In the genomic region with DNA sequence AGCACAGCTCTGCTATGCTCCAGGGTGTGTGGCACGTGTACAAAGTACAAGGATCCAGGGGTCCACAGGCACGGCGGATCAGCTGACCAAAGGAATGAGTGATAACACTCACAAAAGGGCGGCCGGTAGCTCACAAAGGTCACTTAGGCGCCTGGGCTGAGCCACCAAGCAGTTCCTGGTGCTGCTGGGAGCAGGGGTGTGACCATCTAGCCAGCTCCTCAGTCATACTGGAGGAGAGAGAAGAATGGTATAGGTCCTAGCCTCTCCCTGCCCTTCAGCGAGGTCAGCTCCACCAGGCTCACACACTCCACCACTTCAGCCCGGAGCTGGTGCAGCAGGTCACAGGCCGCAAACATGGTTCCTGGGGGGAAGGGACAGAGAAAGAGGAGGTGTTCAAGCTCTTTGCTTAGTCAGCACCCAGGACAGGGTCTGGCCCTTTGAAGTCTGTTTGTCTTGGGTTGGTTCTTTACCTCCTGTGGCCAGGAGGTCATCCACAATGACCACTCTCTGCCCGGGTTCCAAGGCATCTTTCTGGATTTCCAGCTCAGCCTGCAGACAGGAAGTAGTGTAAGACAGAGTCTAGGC, we compare ENCODE assay signal across 1 mouse cellular context.
TF ChIP-seq lines count a peak whose summit lies in the region.

No protein-coding gene starts in this region.

TF ChIP-seq in CH12.LX, 34 proteins besides CTCF, POLR2A, EP300 and RAD21:
- peak; percentile 35; the same call in 1 of the 2 replicates for TF ChIP-seq POLR2AphosphoS2 (IDR thresholded peaks at IDR 0.05; ENCODE audit: low read depth, low read length)
- no peak for TF ChIP-seq MYC (IDR thresholded peaks at IDR 0.05; ENCODE audit: low read depth, low read length)
- no peak for TF ChIP-seq MAZ (IDR thresholded peaks at IDR 0.05; ENCODE audit: low read depth, low read length)
- TF ChIP-seq HCFC1 (IDR thresholded peaks at IDR 0.05; ENCODE audit: low read depth, low read length), result no peak
- TF ChIP-seq MAX (IDR thresholded peaks at IDR 0.05; ENCODE audit: low read length), result no peak
- 0 out of 2 replicates have a peak, but pooled peaks have one; percentile 21 for TF ChIP-seq ZMIZ1 (IDR thresholded peaks at IDR 0.05; ENCODE audit: low read depth, low read length)
- no peak for TF ChIP-seq ZC3H11A (IDR thresholded peaks at IDR 0.05; ENCODE audit: low read depth, low read length)
- TF ChIP-seq USF2 (conservative IDR thresholded peaks at IDR 0.05; ENCODE audit: low read depth, low read length), result no peak
- peak; percentile 59 for TF ChIP-seq SIN3A (IDR thresholded peaks at IDR 0.05; ENCODE audit: low read length)
- no peak for TF ChIP-seq IRF4 (IDR thresholded peaks at IDR 0.05; ENCODE audit: low read depth, low read length)
- peak; percentile 73; the same call in 1 of the 2 replicates for TF ChIP-seq MXI1 (IDR thresholded peaks at IDR 0.05; ENCODE audit: low read depth, low read length)
- TF ChIP-seq ELF1 (IDR thresholded peaks at IDR 0.05; ENCODE audit: low read depth, low read length), result no peak
- TF ChIP-seq JUN (IDR thresholded peaks at IDR 0.05; ENCODE audit: insufficient read depth, low read depth, low read length), result no peak
- peak; percentile 92 for TF ChIP-seq MAFK (IDR thresholded peaks at IDR 0.05; ENCODE audit: insufficient replicate concordance, low read length)
- no peak for TF ChIP-seq TBP (conservative IDR thresholded peaks at IDR 0.05; ENCODE audit: low read depth, low read length)
- no peak for TF ChIP-seq CHD1 (IDR thresholded peaks at IDR 0.05; ENCODE audit: low read depth, low read length)
- TF ChIP-seq KAT2A (IDR thresholded peaks at IDR 0.05; ENCODE audit: insufficient replicate concordance, low read length), result no peak
TF ChIP-seq in CH12.LX: peak in this region for 5.
